Mouse (Mus musculus) heart, adult 2 months (tissue): ENCODE measurements around the gene Setd1b.

ENCODE experiments used
- CTCF ChIP-seq: fragments of 200-600 bp; IDR thresholded peaks from 2 replicates; pipeline ENCODE4 v1.8.1; 2022; ENCODE audit warnings: antibody characterized with exemption, mild to moderate bottlenecking, moderate library complexity
- POLR2A ChIP-seq: fragments of 200-500 bp; IDR thresholded peaks from 2 replicates; pipeline ENCODE4 v1.6.1; 2011; ENCODE audit warnings: mild to moderate bottlenecking, low read depth, low read length, control low read depth; ENCODE audit not compliant: insufficient read depth

DNA sequence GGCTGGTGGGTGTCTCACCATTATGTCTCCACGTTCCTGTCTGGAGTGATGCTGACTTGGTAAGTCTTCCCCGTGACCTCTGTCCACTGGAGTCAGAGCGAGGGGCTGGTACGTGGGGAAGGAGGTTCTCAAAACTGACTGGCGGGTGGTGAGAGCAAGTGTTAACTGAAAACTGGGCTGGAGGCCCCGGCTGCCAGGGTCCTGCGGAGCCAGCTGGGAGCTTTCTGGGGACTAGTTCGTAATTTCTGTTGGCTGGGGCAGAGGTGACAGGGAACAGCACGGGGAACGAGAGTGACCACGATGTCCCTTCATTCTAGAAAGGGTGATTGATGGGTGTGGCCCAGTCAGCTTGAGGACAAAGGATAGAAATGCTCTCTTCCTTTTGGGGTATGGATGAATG is 27.9 kb upstream of the Setd1b start:
- TF ChIP-seq CTCF = no peak
- TF ChIP-seq POLR2A = no peak
